Mouse (Mus musculus): ENCODE results near the gene Gck. TPM values are rescaled to one million over a fixed set of nuclear protein-coding genes. Genes with fewer than 3 reads are reported as not detected.
"Not testable (repeated sequence)": the region's sequence is repeated elsewhere in the genome, so short reads cannot be mapped to it uniquely, and the experiment has no call there.

Gene Gck
- polyA plus RNA-seq, 1 experiment from 2014 or later = 1.3 TPM

DNA sequence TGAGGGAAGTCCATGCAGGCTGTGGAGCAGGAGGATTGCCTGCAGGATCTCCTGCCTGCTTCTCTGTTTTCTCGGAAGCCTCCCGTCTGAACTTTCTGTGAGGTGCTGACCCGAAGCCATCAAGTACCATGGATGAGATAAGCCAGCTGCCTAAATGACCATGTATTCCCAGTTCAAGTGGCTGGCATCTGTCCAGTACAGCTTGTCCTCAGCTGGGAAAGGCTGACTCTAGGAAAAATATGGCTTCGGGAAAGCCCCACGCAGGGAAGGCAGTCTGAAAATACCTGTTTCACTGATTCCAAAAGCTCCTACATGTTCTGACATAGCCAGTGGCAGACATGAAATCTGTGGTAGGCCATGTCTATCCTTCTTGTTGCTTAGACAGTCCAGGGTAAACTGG, 2.6 kb upstream of the Gck start:
- Histone ChIP-seq H3K4me2 (ENCODE audit: low read depth, low read length) (no peak overlapping the region), H3K27me3 (ENCODE audit: insufficient read depth, low read length) (no peaks in the 10 kb centered on the region), H3K4me1 (ENCODE audit: insufficient read depth) (peaks cover 19% of the 10 kb centered on the region), H3K27ac (ENCODE audit: low read depth) (no peak overlapping the region), H3K9me3 (ENCODE audit: low read length) (no peaks in the 10 kb centered on the region), H3K4me3 (ENCODE audit: low read depth, low read length) (no peak overlapping the region), H3K9ac (replicated peaks) (no peak overlapping the region), H3K36me3 (replicated peaks; ENCODE audit: insufficient read depth, low read length) (no peaks in the 10 kb centered on the region)
- TF ChIP-seq EP300 (IDR thresholded peaks at IDR 0.05; ENCODE audit: low read depth) (no peak), CTCF (IDR thresholded peaks at IDR 0.05; ENCODE audit: low read depth) (no peak)
- WGBS (ENCODE audit: insufficient replicate concordance) = 75% methylated on average over 5 of the region's 5 CpGs
- DNase-seq (no peak), ATAC-seq (no peak)

DNA sequence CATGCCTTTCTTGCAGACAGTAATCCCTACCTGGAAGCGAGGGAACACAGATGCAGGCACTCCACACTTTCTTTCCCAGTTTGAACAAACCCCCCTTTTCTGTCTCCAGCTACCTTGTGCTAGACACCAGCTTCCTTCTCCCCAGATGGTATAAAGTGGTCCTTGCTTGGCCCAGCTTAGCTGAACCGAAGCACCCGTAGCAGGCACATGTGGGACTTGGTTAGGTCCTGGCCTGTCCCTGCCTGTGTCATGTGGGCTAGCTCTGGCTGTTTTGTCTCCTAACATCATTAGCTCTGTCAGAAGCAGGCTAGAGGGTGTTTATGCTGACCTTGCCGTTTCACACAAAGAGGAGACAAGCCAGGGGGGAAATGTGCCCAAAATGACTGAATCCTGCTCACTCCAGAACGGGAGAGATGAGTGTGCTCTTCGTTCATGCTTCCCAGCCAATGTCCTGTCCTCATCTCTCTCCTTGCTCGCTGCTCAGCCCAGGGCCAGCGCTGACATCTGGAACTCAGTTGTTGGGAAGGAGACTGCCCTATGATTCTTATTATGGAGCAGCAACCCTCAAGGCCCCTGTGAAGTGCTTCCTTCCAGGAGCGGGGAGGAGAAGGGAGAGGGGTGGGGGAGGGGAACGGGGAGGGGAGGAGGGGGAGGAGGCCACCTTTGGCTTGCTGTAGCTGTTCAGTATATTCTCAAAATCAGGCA, 1.2 kb downstream of the Gck start:
- Histone ChIP-seq H3K4me2 (ENCODE audit: low read depth, low read length) (no peak overlapping the region), H3K4me1 (ENCODE audit: insufficient read depth) (0 out of 2 replicates have a peak, but pooled peaks cover 2% of the 10 kb centered on the region), H3K27ac (ENCODE audit: low read depth) (no peak overlapping the region), H3K4me3 (ENCODE audit: low read depth, low read length) (no peak overlapping the region), H3K9me3 (ENCODE audit: low read length) (no peaks in the 10 kb centered on the region), H3K27me3 (ENCODE audit: insufficient read depth, low read length) (no peaks in the 10 kb centered on the region), H3K9ac (replicated peaks) (no peak overlapping the region), H3K36me3 (replicated peaks; ENCODE audit: insufficient read depth, low read length) (no peaks in the 10 kb centered on the region)
- no peak for ATAC-seq
- DNase-seq = no peak
- no peak for TF ChIP-seq CTCF (IDR thresholded peaks at IDR 0.05; ENCODE audit: low read depth)
- 47% methylated on average over 10 of the region's 10 CpGs for WGBS (ENCODE audit: insufficient replicate concordance)

DNA sequence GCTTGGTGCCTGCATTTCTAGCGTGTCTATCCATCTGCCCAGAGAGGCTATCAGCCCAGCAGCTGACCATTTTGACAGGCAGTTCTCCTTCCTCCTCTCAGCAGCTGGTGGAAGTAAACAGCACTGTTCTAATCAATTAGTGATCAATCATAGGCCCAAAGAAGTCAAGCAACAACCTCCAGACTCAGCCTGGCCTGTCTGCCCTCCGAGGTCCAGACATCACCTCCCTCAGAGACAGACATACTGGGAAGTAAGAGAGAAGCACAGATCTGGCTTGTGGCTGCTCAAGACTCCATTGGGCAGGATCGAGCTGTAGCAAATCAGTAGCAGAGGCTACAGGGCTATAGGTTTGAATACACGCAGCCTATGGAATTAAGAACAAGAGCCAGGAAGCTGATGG, 2.1 kb downstream of the Gck start:
- Histone ChIP-seq H3K27ac (ENCODE audit: low read depth) (no peak overlapping the region), H3K27me3 (ENCODE audit: insufficient read depth, low read length) (no peaks in the 10 kb centered on the region), H3K9ac (replicated peaks) (no peak overlapping the region; the same call in 1 of the 2 replicates), H3K4me3 (ENCODE audit: low read depth, low read length) (no peak overlapping the region), H3K36me3 (replicated peaks; ENCODE audit: insufficient read depth, low read length) (no peaks in the 10 kb centered on the region), H3K4me1 (ENCODE audit: insufficient read depth) (0 out of 2 replicates have a peak, but pooled peaks cover 2% of the 10 kb centered on the region), H3K9me3 (ENCODE audit: low read length) (no peaks in the 10 kb centered on the region), H3K4me2 (ENCODE audit: low read depth, low read length) (no peak overlapping the region)
- ATAC-seq (no peak), DNase-seq (no peak)
- TF ChIP-seq CTCF (IDR thresholded peaks at IDR 0.05; ENCODE audit: low read depth) (no peak), EP300 (IDR thresholded peaks at IDR 0.05; ENCODE audit: low read depth) (no peak)
- 47% methylated on average over 4 of the region's 4 CpGs for WGBS (ENCODE audit: insufficient replicate concordance)

DNA sequence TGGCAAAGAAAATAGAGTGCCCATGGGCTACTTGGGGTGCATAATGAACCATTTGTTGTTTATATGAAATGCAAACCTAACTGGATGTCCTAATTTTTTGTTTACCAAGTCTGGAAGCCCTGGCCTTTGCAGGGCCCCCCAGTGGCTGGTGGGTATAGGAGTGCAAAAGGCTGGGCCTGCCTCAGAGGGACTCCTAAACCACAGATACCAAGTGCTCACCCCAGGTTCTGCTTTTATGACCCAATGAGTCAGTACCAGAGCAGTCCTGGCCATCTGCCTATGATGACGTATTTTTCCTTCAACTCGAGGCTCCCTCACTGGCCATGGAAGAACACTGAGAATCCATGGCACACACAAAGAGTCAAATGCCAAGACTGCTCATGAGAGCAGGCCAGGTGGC, 4.8 kb downstream of the Gck start:
- Histone ChIP-seq H3K4me3 (ENCODE audit: low read depth, low read length) (no peak overlapping the region), H3K27me3 (ENCODE audit: insufficient read depth, low read length) (no peaks in the 10 kb centered on the region), H3K36me3 (replicated peaks; ENCODE audit: insufficient read depth, low read length) (no peaks in the 10 kb centered on the region), H3K9me3 (ENCODE audit: low read length) (no peaks in the 10 kb centered on the region), H3K27ac (ENCODE audit: low read depth) (no peak overlapping the region), H3K9ac (replicated peaks) (no peak overlapping the region), H3K4me2 (ENCODE audit: low read depth, low read length) (no peak overlapping the region), H3K4me1 (ENCODE audit: insufficient read depth) (0 out of 2 replicates have a peak, but pooled peaks cover 1% of the 10 kb centered on the region)
- ATAC-seq (no peak), DNase-seq (no peak)
- WGBS (ENCODE audit: insufficient replicate concordance) = 68% methylated on average over 2 of the region's 2 CpGs
- TF ChIP-seq CTCF (IDR thresholded peaks at IDR 0.05; ENCODE audit: low read depth) (no peak), EP300 (IDR thresholded peaks at IDR 0.05; ENCODE audit: low read depth) (no peak)

DNA sequence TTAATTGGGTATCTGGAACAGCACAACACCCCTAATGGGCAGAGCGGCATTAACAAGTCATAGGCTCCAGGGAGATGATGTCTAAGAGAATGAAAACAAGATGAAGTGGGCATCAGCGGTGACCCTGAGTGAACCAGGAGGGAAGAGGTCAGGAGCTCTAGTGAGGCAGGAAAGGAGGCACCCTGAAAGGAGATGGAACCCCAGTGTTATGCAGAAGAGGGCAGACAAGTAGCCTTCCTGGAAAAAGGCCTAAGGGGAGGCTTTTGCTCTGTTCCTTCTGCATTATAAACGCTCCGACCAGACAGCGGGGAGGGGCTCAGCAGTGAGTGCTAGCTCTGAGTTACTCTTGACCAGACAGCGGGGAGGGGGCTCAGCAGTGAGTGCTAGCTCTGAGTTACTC, 6.9 kb downstream of the Gck start:
- ATAC-seq = no peak
- no peak for TF ChIP-seq CTCF (IDR thresholded peaks at IDR 0.05; ENCODE audit: low read depth)
- TF ChIP-seq EP300 (IDR thresholded peaks at IDR 0.05; ENCODE audit: low read depth) = no peak
- H3K9ac ChIP-seq (replicated peaks) = no peak overlapping the region

DNA sequence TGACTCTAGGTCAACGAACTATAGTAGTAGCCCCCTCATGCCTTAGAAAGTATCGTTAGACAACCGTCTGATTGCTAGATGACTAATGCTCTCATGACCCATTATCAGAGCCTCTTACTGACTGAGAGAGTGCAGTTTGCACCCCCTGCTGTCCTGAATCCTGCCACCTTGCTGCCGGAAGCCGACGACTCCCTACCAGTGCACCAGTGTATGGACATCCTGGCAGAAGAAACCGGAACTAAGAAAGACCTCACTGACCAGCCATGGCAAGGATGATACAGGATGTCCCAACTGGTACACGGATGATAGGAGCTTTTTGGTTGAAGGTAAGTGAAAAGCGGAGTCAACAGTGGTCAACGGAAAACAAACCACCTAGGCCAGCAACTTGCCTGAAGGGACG, 15.3 kb downstream of the Gck start:
- not testable (repeated sequence) for H3K36me3 ChIP-seq (replicated peaks; ENCODE audit: insufficient read depth, low read length); H3K4me2 ChIP-seq (ENCODE audit: low read depth, low read length); H3K9ac ChIP-seq (replicated peaks); H3K27me3 ChIP-seq (ENCODE audit: insufficient read depth, low read length); ATAC-seq; H3K27ac ChIP-seq (ENCODE audit: low read depth); DNase-seq; H3K9me3 ChIP-seq (ENCODE audit: low read length); H3K4me1 ChIP-seq (ENCODE audit: insufficient read depth); H3K4me3 ChIP-seq (ENCODE audit: low read depth, low read length)
- WGBS (ENCODE audit: insufficient replicate concordance) = 84% methylated on average over 11 of the region's 11 CpGs

More for the DNA sequence above, 6.9 kb downstream of the Gck start:
- Histone ChIP-seq H3K4me2 (ENCODE audit: low read depth, low read length) (no peak overlapping the region), H3K27ac (ENCODE audit: low read depth) (no peak overlapping the region), H3K9me3 (ENCODE audit: low read length) (no peaks in the 10 kb centered on the region), H3K4me3 (ENCODE audit: low read depth, low read length) (no peak overlapping the region), H3K36me3 (replicated peaks; ENCODE audit: insufficient read depth, low read length) (no peaks in the 10 kb centered on the region), H3K4me1 (ENCODE audit: insufficient read depth) (no peaks in the 10 kb centered on the region), H3K27me3 (ENCODE audit: insufficient read depth, low read length) (no peaks in the 10 kb centered on the region)
- DNase-seq = no peak
- 79% methylated on average over 6 of the region's 6 CpGs for WGBS (ENCODE audit: insufficient replicate concordance)
